Mouse (Mus musculus): Measurements from ENCODE around the gene Cd48.
"Not testable (repeated sequence)": the region's sequence is repeated elsewhere in the genome, so short reads cannot be mapped to it uniquely, and the experiment has no call there.

Cd48 gene

GRCm38 (mm10) chr1:171698983-171699382 lies 17.2 kb downstream of the Cd48 start:
- DNase-seq (ENCODE audit: low spot score) = no peak

- DNase-seq (ENCODE audit: low spot score) = not testable (repeated sequence)
These were observed 31.9 kb downstream of the Cd48 start for GRCm38 (mm10) chr1:171713736-171714135.

GRCm38 (mm10) chr1:171715434-171715833 lies 33.6 kb downstream of the Cd48 start:
- DNase-seq (ENCODE audit: low spot score) = no peak

- DNase-seq (ENCODE audit: low spot score) = no peak
These were observed 34.4 kb downstream of the Cd48 start for GRCm38 (mm10) chr1:171716232-171716631.

GRCm38 (mm10) chr1:171731195-171731594 lies 49.4 kb downstream of the Cd48 start:
- DNase-seq (ENCODE audit: low spot score) = no peak

- no peak for DNase-seq (ENCODE audit: low spot score)
These were observed 53.1 kb downstream of the Cd48 start for GRCm38 (mm10) chr1:171734898-171735297.

GRCm38 (mm10) chr1:171748127-171748969 lies 66.5 kb downstream of the Cd48 start:
- no peak for DNase-seq (ENCODE audit: low spot score)

Data from left cerebral cortex, adult 11 months (tissue).